In the genomic region with DNA sequence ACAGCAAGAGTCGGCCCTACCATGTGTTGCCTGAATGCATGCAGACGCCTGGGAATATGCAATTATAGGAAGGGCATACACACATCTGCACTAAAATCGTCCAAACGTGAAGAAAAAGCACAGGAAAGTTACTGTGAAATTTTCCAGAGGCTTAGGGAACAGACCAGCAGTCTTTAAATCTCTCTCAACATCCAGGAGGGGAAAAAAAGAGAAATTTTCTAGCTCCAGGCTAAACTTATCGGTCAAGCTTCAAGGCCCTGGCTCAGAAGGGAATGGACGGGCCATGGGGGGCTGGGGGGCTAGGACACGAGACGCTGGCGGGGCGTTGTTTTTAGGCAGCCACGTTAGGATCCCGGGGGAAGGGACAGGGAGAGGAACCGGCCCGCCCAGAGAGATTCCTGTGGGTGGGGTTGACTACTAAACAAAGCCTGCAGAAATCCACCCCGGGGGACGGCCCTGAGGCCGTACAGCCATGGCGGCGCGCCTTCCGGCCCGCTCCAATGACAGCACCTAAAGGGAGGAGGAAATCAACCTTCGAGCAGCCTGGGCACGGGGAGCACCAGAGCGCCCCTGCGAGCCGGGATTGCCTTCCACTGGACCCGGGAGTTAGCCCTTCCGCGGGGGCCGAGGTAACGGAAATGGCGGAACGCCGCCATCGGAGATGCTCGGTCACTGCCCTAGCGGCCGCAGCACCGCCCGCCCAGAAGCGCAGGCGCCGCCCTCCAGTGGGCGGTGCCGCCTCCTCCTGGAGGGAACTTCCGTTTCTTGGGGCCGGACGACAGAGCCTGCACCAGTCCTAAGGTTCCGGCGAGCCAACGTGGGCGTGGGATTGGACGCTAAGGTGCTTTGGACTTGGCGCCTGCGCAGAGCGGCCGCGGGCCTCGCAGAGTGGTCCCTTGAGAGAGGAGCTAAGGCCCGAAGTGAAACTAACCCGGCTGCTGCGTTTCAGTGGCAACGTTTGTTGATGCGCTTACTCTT, we compare ENCODE assay signal across 8 mouse cellular contexts. TPM values are rescaled to one million over a fixed set of nuclear protein-coding genes. Genes with fewer than 3 reads are reported as not detected.
A peak's percentile ranks its signal among the peaks of the same experiment; 100 is the strongest.
DNase-seq lines count a peak whose midpoint lies in the region; ATAC-seq lines count a peak whose summit lies in the region.

No protein-coding gene starts in this region.

- H3K9me3 ChIP-seq in heart, embryonic 13.5 days = no peaks in the 10 kb centered on the region
- no peaks in the 10 kb centered on the region for H3K9me3 ChIP-seq in liver, embryonic 12.5 days (replicated peaks)
- no peaks in the 10 kb centered on the region for H3K9me3 ChIP-seq in stomach, embryonic 15.5 days

- peak; percentile 98 for ATAC-seq in erythroid progenitor cell, adult 5-6 weeks (replicated peaks; ENCODE audit: low FRiP score, poor library complexity, severe bottlenecking)
- ATAC-seq in heart, embryonic 13.5 days (ENCODE audit: extremely low read depth, insufficient number of reproducible peaks, low FRiP score, low TSS enrichment) = peak; percentile 99
- peak; percentile 96 for ATAC-seq in liver, embryonic 12.5 days
- peak; percentile 98 for ATAC-seq in stomach, embryonic 15.5 days (ENCODE audit: insufficient read depth, low FRiP score, low read depth)

- 14% methylated on average over 64 of the region's 65 CpGs for WGBS in heart, embryonic 13.5 days
- 9% methylated on average over 65 of the region's 65 CpGs for WGBS in liver, embryonic 12.5 days (ENCODE audit: insufficient replicate concordance)
- 17% methylated on average over 65 of the region's 65 CpGs for WGBS in stomach, embryonic 15.5 days

- peak overlapping the region; percentile 86 for H3K9ac ChIP-seq in heart, embryonic 13.5 days
- peak overlapping the region; percentile 78 for H3K9ac ChIP-seq in liver, embryonic 12.5 days
- peak overlapping the region; percentile 41; the same call in 1 of the 2 replicates for H3K9ac ChIP-seq in stomach, embryonic 15.5 days

- H3K4me3 ChIP-seq in heart, embryonic 13.5 days = peak overlapping the region; percentile 61
- peak overlapping the region; percentile 68 for H3K4me3 ChIP-seq in liver, embryonic 12.5 days
- peak overlapping the region; percentile 58 for H3K4me3 ChIP-seq in stomach, embryonic 15.5 days (replicated peaks)

- no peaks in the 10 kb centered on the region for H3K4me1 ChIP-seq in heart, embryonic 13.5 days
- H3K4me1 ChIP-seq in liver, embryonic 12.5 days = peaks cover 23% of the 10 kb centered on the region
- H3K4me1 ChIP-seq in stomach, embryonic 15.5 days = no peaks in the 10 kb centered on the region

- H3K4me2 ChIP-seq in heart, embryonic 13.5 days = peak overlapping the region; percentile 67
- peak overlapping the region; percentile 66 for H3K4me2 ChIP-seq in liver, embryonic 12.5 days
- peak overlapping the region; percentile 45 for H3K4me2 ChIP-seq in stomach, embryonic 15.5 days

- H3K27ac ChIP-seq in heart, embryonic 13.5 days (replicated peaks) = peak overlapping the region; percentile 98
- H3K27ac ChIP-seq in liver, embryonic 12.5 days = peak overlapping the region; percentile 89
- peak overlapping the region; percentile 98 for H3K27ac ChIP-seq in stomach, embryonic 15.5 days

- no peaks in the 10 kb centered on the region for H3K27me3 ChIP-seq in heart, embryonic 13.5 days (replicated peaks)
- H3K27me3 ChIP-seq in liver, embryonic 12.5 days (replicated peaks) = no peaks in the 10 kb centered on the region; the same call in 1 of the 2 replicates
- no peaks in the 10 kb centered on the region for H3K27me3 ChIP-seq in stomach, embryonic 15.5 days (replicated peaks)

- DNase-seq in CD4-positive helper T cell, adult 2 months (ENCODE audit: low read depth, low spot score) = peak; percentile 95
- peak; percentile 83 for DNase-seq in brain, embryonic 18.5 days (ENCODE audit: low read depth, low spot score)
- peak; percentile 95 for DNase-seq in kidney, postnatal 10 days
- DNase-seq in natural killer cell, adult 2 months (ENCODE audit: low spot score in 2 of 2) = peak; percentile 92 to 95

- peaks cover 4% of the 10 kb centered on the region; the same call in 1 of the 2 replicates for H3K36me3 ChIP-seq in heart, embryonic 13.5 days
- H3K36me3 ChIP-seq in liver, embryonic 12.5 days = no peaks in the 10 kb centered on the region
- no peaks in the 10 kb centered on the region for H3K36me3 ChIP-seq in stomach, embryonic 15.5 days

RNA-seq across cellular contexts. Expression of gene Tceanc, which starts 8.3 kb away (rescaled TPM):
- total RNA-seq in erythroid progenitor cell, adult 5-6 weeks (2015; ENCODE audit: low replicate concordance) = 3.4 and 5.4 TPM in 2 replicates
- 3.7 and 9.0 TPM in 2 replicates for total RNA-seq in erythroid progenitor cell, adult 5-6 weeks (2017; ENCODE audit: low replicate concordance)
- polyA plus RNA-seq in heart, embryonic 13.5 days (2015; fragmentation: Nextera tagmentation; extraction: Ambion mirVana) = 4.7 and 5.4 TPM in 2 replicates
- 4.9 and 5.0 TPM in 2 replicates for polyA plus RNA-seq in liver, embryonic 12.5 days (2016; fragmentation: Nextera tagmentation; extraction: Ambion mirVana)
- polyA plus RNA-seq in stomach, embryonic 15.5 days (2015; fragmentation: Nextera tagmentation; extraction: Ambion mirVana) = 4.8 and 5.9 TPM in 2 replicates

RNA-seq across cellular contexts. Expression of gene Rab9, which starts 30.4 kb away (rescaled TPM):
- 19.8 and 25.2 TPM in 2 replicates for total RNA-seq in erythroid progenitor cell, adult 5-6 weeks (2015; ENCODE audit: low replicate concordance)
- total RNA-seq in erythroid progenitor cell, adult 5-6 weeks (2017; ENCODE audit: low replicate concordance) = 16.3 and 38.1 TPM in 2 replicates
- 31.2 and 33.7 TPM in 2 replicates for polyA plus RNA-seq in heart, embryonic 13.5 days (2015; fragmentation: Nextera tagmentation; extraction: Ambion mirVana)
- polyA plus RNA-seq in liver, embryonic 12.5 days (2016; fragmentation: Nextera tagmentation; extraction: Ambion mirVana) = 27.4 and 28.9 TPM in 2 replicates
- 56.5 and 57.3 TPM in 2 replicates for polyA plus RNA-seq in stomach, embryonic 15.5 days (2015; fragmentation: Nextera tagmentation; extraction: Ambion mirVana)

Comparison
In these comparisons a context has a peak if more than half of its experiments do, and no peak if none do; other contexts are left out.
1. Peak in every context shown above with its lines: DNase-seq, ATAC-seq, H3K4me3 ChIP-seq and H3K27ac ChIP-seq.